Mouse (Mus musculus): ENCODE data around the gene Kcnj15.

Kcnj15 gene

DNA sequence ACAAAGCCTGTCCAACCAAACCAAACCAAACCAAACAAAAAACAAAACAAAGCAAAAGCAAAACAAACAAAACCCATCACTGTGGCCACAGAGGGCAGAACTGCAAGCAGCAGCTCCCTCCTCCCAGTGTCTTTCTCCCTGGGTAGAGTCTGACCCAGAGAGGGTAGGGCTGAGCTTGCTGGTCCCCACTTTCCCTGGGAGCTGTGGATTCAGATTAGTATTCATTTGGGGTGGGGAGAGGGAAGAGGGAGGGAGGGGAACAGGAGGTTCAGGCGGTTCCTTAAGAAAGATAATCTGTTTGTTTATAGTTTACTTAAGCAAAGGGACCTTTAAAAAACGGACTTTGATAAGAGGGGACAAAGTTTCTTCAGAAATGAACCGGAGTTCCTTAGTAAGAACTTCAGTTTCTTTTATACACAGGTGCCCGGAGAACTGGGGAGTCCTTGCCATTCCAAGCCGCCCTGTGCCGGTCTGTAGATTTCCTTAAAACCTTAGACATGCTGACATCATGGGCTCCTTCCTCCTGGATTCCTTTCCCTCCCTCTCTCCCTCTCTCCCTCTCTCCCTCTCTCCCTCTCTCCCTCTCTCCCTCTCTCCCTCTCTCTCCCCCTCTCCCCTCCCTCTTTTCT, at the start of gene Kcnj15:
Gene Kcnj15, plus strand, starts transcription at position 293 of the 629 bp plus-strand sequence.
- DNase-seq (ENCODE audit: low spot score in 2 of 2), result no peak

DNA sequence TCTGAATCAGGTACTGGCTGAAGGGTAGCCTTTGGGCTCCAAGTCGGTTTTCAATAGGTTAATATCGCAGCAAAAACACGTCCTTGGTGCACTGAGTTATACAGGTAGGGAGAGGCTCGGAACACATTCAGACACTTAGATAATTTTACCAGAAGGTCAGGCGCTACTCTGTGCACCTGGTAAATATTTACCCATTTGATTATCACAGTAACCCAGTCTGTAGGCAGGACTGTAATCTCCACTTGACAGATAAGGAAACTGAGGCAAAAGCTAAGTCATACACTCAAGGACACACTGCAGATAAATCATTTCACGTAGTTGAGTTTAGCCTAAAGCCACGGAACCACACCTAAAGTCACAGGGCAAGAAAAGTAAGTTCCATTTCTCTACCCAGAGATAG, 49.1 kb upstream of the Kcnj15 start:
- no peak for DNase-seq (ENCODE audit: low spot score in 2 of 2)

DNA sequence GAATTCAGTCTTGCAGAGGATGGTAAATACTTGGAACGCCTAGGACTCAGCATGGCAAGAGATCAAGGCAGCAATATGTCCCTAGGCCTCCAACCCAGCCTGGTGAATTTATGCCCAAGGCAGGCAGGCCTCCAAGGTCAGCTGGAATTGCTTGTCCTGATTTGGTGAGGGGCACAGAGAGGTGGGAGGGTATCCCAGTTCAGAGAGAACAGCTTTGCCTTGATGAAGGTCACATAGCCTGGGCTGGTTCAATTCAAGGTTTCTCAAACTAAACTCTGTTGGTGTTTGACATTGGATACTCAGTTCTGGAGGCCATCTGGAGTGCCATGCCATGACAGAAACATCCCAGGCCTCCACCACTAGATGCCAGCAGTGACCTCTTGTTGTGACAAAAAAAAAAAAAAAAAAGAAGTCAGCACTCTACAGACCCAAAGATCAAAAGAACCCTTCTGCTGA, 48.3 kb upstream of the Kcnj15 start:
- no peak for DNase-seq (ENCODE audit: low spot score in 2 of 2)

DNA sequence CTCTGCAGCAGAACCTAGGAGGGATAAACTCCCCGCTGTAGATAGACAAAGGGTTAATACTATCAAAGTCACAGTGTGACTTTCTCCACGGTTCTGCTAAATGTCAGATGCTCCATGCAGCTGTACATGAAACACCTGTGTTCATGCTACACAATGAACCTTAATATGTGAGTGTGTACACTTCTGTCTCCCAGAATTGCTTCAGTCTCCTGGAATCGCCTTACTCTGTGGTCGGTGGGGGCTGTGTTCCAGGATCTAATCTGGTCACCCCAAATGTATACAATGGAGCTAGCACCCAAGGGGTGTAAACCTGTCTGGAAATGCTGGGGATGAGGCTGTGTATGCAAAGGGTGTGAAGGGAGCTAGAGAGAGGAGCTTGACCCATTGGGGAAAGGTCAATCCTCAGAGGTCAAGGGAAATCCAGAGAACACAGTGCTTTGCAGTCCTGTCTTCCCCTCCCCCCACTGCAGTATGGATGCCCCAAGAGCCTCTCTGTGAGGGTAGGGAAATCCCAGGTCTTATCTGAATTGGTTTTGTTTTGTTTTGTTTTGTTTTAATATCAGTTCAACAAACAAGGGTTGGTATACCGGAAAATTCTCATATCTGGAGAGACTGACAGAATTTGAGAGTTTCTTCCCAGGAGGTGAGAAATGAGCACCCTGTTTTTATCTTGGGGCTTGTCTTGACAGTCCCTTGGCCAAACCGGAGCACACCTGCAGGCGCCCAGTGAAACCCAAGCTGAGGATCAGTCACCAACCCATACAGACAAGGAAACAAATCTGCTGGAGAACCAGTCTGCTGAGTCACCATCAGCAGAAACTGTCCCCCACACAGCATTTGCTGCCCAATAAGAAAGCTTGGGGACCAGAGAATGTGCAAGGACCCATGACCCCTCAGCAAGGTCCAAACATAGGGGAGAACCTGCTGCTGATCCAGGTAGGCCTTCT, 42.8 kb upstream of the Kcnj15 start:
- DNase-seq (ENCODE audit: low spot score in 2 of 2), result no peak

DNA sequence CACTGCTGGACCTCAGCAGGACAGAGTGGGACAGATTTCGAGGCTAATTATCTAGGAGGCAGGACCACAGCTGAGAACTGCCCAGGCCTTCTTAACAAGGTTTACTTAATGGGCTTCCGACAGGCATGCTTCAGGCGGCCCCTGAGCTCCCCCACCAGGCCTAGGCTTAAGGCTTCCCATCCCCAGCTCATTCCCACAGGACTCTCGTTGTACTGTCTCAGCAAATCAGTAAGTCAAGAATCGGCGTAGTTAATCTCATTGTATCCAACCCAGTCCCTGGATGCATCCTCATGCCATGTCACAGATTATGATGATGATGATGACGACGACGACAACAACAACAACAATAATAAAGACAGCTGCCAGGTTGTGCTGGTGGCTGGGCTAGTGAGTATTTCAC, 41.6 kb upstream of the Kcnj15 start:
- DNase-seq (ENCODE audit: low spot score in 2 of 2), result no peak

DNA sequence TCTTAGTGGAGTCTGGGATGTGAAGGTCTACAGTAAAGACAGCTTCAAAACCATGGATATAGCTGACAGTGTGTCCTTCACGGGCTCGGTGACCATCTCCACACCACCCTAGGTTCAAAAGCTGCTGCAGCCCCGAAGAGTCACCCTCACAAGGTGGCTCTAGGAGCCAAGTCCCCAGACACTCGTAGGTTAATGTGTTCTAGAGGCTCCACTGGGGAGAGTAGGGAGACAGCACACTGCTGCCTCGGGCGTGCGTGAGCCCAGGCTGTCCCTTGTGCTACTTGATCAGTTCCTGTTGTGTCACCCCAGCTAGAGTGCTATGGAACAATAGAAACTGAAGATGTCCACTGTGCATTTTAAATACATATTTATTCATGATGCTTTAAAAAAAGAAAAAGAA, 41.0 kb upstream of the Kcnj15 start:
- no peak for DNase-seq (ENCODE audit: low spot score in 2 of 2)

DNA sequence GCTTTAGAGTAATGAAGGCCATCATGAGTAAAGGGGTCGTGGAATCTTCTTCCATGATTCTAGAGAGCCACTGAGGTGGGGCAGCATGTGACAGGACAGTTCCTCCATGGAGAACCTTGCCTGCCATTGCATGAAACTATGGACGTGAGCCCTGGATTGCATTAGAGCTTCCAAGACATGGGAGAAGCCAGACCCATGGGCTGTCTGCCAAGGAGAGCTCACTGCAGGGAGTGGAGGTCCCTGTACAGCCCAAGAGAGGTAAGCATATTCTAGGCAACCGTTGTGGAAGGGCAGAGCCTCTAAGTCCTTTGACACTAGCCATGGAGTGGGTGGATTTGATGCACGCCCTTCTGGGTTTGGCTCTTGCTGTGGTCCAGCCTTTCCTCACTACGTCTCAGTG, 40.5 kb upstream of the Kcnj15 start:
- DNase-seq (ENCODE audit: low spot score in 2 of 2), result no peak

DNA sequence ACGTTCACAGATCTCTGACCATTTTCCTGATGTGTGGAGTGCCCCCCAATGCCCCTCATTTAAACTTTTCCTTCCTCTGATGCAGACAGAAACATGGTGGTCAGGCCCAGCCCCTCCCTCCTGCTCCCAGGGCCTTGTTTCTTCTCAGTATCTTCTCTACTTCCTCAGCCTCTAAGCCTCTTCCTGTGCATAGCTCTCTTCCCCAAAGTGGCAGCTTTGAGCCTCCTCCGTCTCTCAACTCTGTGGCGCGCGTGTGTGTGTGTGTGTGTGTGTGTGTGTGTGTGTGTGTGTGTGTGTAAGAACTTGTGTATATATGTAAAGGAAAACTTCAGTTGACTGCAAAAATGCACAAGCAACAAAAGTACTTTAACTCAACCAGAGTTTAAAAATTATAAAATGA, 38.6 kb upstream of the Kcnj15 start:
- no peak for DNase-seq (ENCODE audit: low spot score in 2 of 2)

DNA sequence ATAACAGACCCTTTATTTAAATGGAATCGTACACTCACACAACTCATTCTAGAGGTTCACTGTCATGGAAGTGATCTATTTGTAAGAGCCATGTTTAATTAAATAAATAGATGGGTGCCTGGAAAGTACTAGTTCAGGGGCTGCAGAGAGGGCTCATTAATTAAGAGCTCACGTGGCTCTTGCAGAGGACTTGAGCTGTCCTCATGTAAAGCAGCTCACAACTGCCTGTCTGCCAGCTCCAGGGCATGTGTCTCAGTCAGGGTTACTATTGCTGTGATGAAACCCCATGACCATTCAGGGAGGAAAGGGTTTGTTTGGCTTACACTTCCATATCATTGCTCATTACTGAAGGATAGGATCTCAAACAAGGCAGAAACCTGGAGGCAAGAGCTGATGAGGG, 37.9 kb upstream of the Kcnj15 start:
- no peak for DNase-seq (ENCODE audit: low spot score in 2 of 2)

DNA sequence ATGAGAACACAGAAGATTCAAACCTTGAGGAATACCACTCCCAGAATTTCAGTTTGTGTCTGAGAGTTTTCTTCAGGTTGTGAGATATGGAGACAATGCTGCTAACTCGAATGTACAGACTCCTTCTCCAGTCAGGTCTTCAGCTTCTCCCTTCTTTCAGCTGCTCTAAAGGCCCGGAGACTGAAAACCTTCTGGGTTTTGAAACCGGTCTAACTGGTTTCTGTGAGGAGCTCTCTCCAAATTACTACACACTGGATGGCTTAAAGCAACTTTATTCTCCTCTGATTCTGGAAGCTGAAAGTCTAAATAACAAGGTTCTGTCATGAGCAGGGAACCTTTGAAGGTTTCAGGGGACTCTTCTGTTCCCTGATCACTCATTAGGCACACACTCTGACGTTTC, 36.3 kb upstream of the Kcnj15 start:
- DNase-seq (ENCODE audit: low spot score in 2 of 2), result no peak

DNA sequence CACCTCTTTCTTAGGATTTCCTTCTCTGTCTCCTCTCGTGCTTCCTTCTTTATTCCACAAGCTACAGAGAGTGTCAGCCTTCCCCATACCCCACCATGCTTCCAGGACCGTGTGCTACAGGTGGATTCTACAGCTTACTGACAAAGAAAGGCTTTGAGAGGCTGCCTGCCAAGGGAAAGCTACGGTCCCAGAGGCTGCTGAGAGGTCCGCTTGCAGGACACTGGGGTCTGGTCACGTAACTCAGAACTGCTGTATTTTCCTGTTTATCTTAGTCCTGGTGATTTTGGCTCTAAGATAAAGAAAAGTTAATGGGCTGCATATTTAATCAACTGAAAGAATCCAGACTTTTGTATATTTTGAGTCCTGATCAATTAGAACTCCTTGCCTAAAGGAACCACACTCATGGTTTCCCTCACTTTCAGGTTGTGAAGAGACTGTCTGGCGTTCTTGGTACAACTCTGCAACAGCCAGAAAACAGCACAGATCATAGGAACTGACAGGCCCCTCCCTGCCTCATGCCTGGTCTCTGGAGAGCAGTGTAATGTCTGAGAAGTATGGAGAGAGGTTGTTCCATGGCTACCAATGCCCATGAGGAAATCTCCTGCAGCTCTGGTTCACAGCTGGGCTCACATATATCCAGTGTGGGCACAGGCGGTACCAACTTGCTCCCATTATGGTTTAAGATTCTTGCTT, 35.2 kb upstream of the Kcnj15 start:
- no peak for DNase-seq (ENCODE audit: low spot score in 2 of 2)

DNA sequence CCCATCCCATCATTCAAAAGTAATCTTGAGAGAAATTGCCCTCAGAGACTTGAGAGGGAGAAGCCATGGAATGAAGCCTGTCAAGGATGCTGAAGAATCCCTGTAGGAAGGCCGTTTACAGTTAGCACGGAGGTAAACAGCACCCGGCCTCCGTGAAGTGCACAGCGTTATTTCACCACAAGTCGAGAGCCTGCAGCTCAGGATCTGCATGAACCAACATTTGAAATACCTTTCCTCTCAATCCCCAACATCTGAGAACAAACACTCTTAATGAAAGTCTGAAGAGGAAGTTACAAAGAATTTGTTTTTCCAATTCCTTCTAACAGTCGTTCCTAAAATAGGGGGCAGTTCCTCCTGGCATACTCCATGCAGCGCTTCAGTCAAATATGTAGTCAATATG, 33.9 kb upstream of the Kcnj15 start:
- no peak for DNase-seq (ENCODE audit: low spot score in 2 of 2)

DNA sequence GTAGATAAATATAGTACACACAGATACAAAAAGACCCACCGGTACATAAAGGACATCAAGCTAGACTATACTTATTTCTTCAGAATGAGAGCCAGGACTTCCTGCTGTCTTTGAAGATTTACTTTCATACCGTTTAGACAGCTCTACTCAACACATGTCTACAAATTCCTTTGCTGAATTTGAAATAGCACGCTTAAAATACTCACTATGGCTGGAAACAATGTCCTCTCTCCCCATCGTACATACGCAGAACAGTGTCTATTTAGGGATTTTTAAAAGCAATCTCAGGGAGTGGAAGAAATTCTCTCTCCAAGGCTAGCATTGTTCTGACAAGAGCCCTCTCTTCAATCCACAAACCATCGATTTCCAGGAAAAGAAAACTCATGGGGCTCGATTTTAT, 32.1 kb upstream of the Kcnj15 start:
- DNase-seq (ENCODE audit: low spot score in 2 of 2), result no peak

DNA sequence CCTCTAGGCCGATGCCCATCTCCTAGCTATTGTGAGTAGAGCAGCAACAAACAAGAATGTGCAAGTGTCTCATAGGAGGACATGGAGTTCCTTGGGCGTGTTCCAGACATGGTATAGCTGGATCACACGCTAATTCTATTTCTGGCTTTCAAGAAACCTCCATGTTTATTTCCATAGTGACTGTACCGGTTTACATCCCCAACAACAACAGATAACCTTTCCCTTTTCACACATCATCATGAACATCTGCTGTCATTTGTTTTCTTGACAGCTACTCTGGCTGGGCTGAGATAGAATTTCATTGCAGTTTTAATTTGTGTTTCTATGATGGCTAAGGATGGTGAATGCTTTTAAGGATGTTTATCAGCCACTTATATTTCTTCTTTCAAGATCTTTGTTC, 25.6 kb upstream of the Kcnj15 start:
- DNase-seq (ENCODE audit: low spot score in 2 of 2), result no peak

DNA sequence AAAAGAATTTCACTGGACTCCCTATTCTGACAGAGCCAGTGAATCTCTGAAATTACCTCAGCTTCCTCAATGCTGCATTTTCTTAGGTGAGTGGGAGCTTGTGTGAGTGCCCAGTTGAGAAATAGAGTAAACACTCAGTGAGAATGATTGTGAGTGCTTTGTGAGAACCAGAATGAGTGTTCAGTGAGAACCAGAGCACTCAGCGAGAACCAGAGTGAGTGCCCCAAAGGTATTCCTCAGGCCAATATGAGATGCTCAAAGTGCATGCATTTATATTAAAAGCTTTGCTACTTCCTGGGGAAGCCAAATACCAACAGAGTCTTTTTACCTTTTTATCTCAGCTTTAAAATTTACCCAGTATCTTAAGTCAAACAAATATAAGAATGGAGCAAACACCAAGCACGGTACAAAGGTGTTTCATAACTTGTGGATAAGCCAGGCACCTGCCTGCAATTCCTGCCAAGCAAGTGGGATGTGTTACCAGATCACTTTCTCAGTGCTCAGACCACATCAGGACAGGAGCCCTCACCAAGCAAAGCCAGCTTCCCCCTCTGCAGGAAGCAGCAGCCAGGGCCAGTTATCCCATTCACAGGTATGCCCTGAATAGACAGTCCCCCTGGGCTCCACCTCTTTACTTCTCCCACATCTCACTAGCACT, 22.3 kb upstream of the Kcnj15 start:
- DNase-seq (ENCODE audit: low spot score in 2 of 2), result no peak

DNA sequence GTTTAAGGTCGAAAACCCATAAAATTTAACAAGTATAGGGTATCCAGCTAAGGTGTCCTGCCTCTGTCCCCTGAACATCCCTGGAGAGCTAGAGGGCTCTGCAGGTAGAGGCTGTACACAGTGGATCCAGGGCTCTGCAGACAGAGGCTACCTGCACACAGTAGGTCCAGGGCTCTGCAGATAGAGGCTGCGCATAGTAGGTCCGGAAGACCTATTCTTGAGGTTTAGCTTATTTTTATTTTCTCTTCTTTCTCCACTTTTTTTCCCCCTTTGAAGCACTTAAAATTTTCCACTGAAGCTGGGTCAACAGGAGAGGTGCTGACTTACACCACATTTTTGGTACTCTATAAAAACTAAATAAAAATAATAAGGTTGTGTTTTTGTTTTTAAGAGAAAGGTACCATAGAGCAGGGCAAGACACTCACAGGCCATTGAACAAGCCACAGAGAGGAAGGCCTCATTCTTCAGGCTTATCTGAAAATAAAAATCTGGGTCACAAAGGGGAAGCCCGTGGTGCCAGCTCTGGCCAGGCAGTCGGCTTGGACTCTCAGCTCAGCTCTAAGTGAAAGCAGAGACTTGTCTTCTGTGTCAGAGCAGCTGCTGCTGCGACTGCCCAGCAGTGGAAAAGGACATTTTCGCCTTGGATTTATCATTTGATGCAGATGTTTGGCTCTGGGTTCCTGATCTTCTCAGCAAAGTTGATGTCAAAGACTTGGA, 18.0 kb upstream of the Kcnj15 start:
- DNase-seq (ENCODE audit: low spot score in 2 of 2), result no peak

DNA sequence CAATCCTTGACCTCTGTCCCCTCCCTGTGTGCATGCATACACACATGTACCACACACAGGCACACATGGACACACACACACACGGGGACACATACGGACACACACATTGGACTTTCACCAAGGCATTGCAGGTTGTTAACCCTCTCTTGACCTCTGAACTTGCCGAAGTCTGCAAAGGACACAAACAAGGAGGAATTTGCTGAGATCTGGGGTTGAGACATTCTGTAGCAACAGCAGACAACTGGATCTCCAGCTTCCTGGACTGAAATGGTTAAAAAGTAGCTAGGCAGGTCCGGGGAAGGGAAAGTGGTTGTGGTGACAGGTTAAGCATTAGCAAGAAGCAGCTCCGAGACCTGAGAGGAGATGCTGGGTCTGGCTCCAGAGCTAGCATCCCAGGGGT, 16.7 kb upstream of the Kcnj15 start:
- DNase-seq (ENCODE audit: low spot score in 2 of 2), result no peak

DNA sequence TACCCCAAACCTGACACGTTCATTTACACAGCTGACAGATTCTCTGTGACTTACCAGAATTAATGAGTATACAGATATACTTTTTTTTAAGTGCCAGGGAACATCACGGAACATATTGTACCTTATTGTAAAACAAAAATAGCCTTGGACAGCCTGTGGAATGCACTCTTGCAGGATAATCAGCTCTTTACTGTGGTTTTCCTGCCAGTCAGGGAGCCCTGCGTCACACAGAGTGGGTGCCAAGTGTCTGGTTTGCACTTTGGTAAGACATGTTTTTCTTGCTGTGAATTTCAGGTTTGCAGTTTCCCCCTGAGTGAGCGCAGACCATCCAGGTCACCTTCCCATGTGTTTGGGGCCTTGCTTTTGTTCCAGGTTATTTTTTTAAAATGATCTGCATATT, 15.8 kb upstream of the Kcnj15 start:
- DNase-seq (ENCODE audit: low spot score in 2 of 2), result peak in 1 of 2 experiments; percentile 25

DNA sequence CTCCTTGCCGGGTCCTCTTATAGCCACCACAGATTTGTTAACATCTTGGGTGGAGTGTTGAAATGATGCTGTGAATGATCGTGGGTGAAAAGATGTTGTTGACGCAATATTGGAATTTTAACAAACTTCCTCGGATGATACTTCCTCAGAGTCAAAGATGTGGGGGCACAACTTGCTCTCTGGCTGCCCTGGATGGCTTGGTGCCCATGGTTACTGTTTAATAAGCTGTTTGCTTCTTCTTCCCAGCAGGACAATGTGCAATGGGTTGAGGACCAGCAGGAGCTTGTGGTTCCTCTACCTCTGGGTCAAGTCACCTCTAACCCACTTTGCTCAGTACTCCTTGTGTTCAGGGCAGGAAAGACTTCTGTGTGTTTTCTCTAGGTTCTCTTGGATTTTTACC, 15.2 kb upstream of the Kcnj15 start:
- no peak for DNase-seq (ENCODE audit: low spot score in 2 of 2)

DNA sequence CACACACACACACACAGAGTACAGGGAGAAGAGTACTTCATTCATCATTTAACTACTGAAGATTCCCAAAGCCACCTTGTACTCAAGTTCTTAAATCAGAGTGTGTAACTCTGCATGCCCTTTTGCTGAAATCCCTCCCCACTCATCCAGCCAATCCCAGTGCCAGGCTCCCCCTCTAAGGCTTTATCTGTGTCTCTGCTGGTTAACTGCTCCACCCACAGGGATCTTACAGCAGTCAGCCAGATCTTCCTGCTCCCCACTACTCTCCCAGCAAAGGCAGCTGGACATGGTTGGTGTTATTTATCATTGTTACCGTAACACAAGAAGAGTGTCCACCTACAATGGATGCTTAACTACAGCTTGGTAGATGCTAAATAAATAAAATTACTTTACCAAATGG, 14.0 kb upstream of the Kcnj15 start:
- no peak for DNase-seq (ENCODE audit: low spot score in 2 of 2)

DNA sequence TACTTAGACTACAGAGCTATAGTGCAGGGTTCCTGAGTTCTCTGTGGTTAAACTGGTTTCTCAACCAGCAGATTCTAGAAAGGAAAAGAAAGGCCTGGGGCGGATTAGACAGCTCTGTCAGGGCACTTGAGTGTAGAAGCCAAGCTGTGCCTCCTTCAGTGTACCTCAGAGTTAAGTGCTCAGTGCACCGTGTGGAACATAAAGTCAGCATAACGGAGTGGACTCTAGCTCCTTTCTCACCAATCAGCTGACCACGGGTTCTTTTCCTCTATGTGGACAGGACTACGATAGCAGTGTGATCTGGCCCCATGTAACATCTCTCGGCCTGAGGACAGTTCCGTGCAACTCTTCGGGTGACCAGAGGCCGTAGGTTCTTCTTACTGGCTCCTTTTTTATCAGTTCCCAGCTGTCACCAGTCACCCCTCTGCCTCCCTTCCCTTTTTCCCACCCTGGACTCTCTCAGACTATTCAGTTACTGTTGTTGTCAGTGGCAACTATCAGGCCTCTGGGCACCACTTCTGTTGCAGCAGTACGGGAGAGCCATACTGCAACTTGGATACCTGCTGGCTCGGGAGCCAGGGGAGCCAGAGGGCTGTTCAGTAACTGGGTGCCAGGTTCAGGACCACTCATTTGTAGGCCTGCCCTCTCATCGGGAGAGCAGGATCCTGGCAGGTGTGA, 12.6 kb upstream of the Kcnj15 start:
- DNase-seq (ENCODE audit: low spot score in 2 of 2), result no peak

Data from urinary bladder, postnatal 36 days (tissue).